Mouse (Mus musculus) NIH3T3 (cell line): ENCODE data around the gene Cyp4f17.
"Not testable (repeated sequence)": the region's sequence is repeated elsewhere in the genome, so short reads cannot be mapped to it uniquely, and the experiment has no call there.

Source experiments
- DNase-seq: peaks from one replicate; pipeline ENCODE4 v3.0.0-alpha.2; 2012; ENCODE audit warnings: low read depth

The Cyp4f17 gene

DNA sequence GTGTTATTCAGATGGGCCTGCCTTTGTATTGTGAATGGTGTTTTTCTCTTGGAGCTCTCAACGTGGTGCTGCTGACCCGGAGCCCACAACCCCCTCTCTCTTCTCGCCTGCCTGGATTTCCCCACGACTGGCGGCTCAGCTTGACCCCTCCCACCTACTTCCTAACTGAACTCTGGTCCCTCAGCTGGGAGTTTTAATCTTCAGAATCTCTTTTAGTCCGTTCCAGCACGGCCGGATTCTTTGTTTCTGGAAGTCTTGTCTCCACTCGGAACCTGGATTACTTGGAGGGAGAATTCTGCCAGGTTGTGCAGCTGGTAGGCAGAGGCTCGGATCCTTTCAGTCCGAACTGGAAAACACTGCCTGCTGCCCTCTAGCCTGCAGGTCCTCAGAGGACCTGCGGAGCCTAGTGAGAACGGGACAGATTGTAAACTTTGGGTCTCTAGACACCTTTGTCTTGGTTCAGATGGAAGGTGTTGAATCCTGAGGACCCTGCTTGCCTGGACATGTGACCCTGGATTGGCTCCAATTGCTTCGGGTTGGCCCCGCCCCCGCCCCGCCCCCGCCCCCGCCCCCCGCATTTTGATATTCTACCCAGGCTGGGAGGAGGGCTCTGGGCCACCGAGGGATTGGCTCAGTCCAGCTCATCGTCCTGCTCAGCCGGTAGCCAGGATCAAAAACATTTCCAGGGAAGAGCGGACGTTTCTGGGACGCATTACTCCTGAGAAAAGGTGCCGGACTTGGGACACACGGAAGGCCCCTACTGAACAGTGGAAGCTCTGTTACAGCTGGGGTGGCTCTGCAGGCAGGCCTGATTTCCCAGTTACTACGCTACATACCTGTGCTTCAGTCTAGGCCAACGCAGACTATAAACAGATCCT lies at the start of gene Cyp4f17:
Gene Cyp4f17, plus strand, starts transcription at position 200 of the 878 bp plus-strand sequence.
- DNase-seq: peak; percentile 79

DNA sequence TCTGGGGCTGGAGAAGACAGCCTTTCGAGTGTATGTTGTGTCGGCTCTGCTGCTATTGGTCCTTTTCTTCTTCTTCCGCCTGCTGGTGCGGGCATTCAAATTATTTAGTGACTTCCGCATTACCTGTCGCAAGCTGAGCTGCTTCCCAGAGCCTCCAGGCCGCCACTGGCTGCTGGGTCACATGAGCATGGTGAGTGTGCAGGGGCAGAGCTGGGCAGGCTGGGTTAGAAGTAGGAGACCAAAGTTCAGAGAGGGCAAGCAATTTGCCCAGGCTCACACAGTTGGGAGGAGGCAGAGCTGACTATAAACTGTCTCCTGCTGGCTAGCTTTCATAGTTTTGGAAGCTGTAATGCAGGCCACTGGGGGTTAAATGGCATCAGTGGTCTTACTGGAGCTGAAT lies 37.4 kb upstream of the Cyp4f17 start:
- no peak for DNase-seq

DNA sequence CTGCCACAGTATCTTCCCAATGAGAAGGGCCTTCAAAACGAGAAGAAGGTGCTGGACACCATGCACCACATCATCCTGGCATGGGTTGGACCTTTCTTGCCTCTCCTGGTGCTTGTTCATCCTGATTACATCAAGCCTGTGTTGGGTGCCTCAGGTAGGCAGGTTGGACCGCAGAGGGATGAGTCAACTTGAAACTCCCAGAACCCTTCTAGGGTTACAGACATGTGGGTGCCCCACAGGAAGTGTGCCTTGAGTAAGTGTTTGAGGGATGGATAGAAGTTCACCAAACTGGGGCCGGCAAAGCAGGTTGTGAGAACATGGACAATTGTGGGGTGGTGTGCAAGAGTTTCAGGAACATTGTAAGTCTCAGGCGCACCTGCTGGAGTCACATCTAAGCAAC lies 35.1 kb upstream of the Cyp4f17 start:
- DNase-seq: no peak

DNA sequence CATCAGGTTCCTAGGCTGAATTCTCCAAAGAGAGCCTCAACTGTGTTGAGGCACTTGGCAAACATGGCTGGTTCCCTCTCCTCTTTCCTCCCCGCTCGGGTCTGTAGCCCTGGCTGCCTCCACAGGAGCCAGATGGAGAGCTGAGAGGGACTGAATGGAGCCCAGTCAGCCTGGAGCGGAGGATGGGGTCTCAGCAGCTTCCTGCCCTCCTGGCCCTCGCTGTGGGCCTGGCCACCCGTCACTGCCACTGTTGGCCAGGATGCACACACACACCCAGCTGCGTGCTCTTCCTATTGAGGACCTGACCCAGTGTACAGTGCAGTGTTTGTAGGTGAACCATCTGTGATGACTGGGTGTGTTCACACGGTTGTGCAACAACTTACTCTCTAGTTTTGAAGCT lies 33.7 kb upstream of the Cyp4f17 start:
- DNase-seq: no peak

DNA sequence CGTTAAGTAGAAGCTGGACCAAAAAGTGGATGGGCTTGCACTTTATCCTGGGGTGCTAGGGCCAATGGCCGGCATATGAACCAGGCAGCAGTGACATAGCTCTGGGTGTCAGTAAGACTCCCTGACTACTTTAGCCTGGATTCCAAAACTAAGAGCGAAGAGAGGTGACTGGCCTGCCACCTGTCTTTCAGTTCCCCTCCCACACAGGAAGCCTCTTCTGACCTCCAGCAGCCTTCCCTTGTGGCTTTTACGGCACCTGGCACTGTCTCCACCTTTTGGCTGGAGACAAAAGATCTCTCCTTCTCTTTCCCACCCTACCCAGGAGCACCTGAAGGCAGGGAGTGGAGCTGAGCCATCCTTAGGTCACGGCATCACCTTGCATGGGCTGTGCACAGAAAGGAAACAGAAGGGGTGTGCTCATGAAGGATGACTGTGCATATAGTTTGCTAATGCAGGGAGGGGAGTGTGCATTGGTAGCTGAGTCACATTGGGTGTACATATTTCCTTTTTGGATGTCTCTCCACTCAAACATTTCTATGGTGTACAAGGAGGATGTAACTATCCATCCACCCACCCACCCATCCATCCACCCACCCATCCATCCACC lies 30.8 kb upstream of the Cyp4f17 start:
- no peak for DNase-seq

DNA sequence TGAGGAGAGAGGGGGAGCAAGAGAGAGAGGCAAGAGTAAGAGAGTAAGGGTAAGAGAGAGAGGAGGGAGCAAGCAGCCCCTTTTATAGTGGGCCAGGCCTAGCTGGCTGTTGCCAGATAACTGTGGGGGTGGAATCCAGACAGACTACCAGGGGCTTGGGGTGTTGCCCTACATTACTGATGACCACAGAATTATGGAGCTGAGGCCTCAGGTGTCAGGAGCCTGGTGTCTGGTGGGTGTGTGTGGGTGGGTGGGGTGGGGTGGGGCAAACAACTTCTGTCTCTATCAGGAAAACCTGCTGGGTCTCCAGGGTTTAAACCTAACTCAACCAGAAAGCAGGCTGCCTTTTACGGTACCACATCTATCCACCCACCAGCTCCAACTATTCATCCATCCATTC lies 28.6 kb upstream of the Cyp4f17 start:
- no peak for DNase-seq

DNA sequence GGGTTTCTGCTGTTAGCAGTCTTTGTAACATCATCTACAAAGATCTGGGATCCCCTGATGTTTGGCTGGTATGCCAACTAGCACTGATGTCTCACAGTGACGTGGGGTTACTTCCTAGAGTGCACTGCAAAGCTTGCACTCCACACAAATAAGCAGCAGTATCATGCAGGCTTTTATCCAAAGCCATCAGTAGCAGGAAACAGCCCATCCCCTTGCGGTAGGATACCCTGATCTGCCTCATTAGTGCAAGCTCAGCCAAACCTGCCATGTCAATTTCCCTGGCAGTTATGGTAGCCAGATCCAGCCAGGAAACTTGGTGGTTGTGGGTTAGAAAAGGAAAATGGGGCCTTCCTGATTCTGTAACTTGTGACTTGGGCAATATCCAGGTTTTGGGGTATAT lies 27.1 kb upstream of the Cyp4f17 start:
- DNase-seq: no peak

DNA sequence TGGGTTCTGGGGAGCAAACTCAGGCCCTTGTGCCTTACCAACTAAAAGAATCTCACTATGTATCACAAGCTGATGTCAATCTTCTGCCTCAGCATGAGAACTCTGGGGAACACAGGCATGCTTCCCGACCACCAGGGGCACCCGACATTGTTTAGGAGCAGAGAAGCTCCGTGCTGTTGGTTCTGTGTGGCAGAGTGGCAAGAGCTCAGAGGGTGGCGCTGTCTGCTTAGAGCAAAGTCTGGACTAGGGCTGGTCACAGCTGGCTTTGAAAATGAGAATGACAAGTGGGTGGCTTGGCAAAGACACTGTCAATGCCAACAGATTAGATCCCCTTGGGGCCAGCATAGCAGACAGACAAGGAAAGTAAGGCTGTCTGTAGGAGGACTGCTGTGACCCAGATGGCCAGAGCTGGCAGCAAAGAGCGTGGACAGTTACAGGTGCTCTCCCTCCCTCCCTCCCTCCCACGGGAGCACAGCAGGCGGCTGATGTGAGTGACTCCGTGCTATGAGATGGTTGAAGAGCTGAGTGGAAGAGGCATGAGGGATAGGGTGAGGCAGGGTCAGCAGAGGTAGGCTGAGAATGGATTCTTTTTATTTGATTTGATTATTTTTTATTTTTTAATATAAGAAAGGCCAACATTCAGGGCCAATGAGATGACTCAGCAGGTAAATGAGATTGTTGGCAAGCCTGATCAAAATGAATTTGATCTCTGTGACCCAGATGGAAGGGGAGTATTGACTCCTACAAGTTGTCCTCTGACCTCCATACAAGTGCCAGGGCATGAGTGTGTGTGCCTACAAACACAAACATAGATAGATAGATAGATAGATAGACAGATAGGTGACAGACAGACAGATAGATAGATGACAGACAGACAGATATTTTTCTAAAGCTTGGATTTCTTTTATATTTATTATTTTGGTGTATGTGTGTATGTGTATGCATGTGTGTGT lies 26.0 kb upstream of the Cyp4f17 start:
- DNase-seq: peak; percentile 24

DNA sequence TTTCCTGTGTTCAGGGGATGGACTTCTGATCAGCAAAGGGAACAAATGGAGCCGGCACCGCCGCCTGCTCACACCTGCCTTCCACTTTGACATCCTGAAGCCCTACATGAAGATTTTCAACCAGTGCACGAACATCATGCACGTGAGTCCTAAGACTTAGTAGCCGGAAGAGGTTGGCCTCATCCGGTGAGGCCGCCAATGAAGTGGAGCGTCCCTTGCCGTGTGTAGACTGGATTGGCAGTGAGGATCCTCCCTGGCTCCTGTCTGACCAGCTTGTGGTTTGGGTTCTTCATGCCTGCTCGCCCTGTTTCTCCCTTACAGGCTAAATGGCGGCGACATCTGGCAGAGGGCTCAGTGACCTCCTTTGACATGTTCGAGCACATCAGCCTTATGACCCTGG lies 24.1 kb upstream of the Cyp4f17 start:
- no peak for DNase-seq

DNA sequence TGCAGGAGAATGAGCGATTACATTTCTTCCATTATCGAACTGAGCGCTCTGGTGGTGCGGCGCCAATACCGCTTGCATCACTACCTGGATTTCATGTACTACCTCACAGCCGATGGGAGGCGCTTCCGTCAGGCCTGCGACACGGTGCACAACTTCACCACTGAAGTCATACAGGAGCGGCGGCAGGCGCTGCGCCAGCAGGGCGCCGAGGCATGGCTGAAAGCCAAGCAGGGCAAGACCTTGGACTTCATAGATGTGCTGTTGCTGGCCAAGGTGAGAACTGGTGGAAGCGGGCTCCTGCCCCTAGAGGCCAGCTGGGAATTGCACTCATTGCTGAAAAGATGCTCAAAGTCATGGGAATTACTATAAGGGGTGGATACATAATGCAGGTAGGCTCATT lies 22.6 kb upstream of the Cyp4f17 start:
- peak; percentile 55 for DNase-seq

DNA sequence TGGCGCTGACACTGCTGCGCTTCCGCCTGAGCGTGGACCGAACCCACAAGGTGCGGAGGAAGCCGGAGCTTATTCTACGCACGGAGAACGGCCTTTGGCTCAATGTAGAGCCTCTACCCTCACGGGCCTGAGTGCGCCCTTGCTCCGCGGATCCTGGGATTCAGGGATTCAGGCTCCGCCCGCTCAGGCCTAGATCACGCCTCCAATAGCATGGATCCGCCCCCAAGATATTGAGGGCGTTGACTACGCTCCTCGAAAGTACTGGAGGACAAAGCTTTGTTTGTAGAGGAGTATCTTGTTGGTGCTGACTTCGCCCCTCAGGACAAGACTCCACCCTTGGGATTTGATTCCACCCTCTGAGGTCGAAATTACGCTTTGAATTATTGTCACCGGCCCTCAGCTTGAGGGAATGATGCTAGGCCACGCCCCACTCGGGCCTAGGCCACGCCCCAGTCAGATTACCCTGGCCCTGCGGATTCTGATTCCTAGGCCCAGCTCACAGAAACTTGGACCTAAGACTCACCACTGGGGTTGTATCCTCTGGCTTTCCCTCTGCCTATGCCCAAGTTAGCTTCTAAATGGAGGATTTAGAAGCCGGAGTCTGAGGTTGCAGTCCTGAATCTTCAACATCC lies 13.4 kb upstream of the Cyp4f17 start:
- DNase-seq: no peak

DNA sequence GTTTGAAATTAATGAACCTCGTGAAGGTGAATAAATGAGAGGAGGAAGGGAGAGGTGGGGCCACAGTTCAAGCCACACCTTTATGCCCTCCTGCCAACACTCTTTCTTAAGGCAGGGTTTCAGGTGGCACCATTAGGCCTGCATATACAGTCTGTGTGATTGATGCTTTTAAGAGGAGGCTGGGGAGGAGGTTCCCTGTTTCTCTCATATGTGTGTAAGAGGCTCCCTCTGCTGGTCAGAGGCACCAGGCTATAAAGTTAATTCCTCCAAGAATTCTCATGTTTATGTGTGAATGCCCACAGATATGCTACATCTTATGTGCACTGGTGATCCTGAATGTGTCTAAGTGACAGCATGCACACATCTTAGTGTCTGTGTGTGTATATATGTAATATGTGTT lies 11.2 kb upstream of the Cyp4f17 start:
- peak; percentile 90 for DNase-seq

DNA sequence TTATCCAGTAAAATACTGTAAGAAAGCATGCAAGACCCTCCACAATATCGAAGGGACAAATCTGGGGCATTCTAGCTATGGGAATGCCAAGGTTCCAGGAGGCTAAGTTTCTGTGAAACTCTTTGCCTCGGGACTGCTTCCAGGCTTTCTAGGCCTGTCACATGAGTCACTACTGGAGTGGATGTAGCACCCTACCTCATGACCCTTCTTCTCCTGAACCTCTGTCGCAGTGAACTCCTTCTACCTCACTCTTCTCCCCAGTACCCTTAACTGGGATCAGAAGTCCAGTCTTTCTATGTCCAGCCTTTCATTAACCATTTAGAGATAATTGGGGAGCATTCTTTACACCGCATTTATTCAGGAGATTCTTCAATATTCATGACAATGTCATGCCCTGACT lies 5.3 kb upstream of the Cyp4f17 start:
- DNase-seq: not testable (repeated sequence)

DNA sequence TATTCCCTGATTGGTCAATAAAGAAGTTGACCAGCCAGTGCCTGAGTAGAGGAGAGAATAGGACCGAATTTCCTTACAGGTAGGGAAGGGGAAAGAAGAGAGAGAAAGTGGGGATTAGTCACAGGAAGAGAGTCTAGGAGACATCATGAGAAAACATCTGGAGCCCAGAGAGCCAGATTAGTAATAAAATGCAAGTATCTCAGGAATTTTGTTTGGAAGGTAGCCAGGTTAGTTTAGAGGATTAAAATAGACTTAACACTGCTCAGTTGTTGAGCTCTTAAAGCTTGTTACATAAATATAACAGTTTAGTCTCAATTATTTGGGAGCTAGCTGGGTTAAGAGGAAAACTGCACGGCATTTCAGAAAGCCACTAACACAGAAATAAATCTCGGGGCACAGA lies 4.8 kb upstream of the Cyp4f17 start:
- peak; percentile 60 for DNase-seq

DNA sequence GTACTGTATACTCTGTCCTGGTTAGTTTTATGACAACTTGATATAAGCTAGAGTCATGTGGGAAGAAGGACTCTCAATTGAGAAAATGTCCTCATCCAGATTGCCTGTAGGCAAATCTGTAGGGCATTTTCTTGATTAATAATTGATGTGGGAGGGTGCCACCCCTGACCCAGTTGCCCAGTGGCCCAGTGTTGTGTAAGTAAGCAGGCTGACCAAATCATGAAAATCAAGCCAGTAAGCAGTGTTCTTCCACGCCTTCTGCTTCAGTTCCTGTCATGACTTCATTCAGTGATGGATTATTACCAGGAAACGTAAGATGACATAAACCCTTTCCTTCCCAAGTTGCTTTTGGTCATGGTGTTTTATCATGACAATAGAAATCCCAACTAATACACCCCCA lies 2.7 kb upstream of the Cyp4f17 start:
- DNase-seq: peak; percentile 10

DNA sequence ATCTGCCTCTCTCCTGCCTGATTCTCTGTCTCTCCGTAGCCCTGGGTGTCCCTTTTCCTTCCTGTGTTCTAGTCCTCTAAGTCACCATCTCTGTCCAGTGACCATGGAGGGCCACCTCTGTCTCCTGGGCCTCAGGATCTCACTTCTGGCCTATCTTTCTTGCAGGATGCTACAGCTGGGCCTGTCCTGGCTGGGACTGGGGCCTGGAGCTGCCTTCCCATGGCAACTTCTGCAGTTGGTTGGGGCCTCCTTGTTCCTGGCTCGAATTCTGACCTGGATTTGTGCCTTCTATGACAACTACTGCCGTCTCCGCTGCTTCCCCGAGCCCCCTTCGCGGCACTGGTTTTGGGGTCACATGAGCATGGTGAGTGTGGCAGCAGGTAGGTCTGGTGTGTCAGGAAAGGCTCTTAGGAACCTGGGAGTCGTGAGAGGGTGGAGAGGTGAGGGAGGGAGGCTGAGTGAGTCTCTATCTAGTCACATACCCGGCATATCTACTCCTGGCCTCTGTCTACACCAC lies 937 bp downstream of the Cyp4f17 start:
- no peak for DNase-seq

DNA sequence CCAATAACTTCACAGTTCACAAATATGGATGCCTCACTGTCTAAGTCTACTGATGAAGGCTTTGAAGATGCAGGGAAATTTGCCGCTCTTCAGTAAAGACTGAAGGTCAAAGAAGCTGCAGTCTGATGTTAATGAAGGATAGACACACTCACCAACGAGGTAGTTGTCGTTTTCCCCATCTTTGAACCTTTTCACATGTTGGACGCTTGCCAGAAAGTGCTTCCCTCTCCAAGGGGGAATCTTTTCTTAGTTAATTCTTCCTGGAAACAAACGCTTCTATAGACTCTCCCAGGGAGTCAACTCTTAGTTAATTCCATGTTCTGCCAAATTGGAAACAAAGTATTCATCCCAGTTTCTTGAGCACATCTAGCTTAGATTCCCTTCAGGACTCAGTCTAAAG lies 10.3 kb downstream of the Cyp4f17 start:
- DNase-seq: no peak

DNA sequence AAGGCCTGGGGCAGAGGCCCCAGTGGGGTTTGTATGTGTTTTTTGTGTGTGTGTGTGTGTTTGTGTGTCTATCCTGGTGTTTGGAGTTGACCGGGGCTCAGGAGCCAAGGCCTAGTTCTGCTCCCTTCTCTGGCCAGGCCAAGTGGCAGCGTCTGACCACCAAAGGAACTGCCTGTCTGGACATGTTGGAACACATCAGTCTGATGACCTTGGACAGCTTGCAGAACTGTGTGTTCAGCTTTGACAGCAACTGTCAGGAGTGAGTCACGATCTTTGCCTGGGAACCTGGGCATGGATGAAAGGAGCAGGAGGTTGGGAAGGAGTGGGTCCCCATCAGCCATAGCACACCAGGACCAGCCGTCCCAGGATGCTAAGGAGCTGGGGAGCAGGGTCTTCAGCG lies 16.1 kb downstream of the Cyp4f17 start:
- DNase-seq: no peak

DNA sequence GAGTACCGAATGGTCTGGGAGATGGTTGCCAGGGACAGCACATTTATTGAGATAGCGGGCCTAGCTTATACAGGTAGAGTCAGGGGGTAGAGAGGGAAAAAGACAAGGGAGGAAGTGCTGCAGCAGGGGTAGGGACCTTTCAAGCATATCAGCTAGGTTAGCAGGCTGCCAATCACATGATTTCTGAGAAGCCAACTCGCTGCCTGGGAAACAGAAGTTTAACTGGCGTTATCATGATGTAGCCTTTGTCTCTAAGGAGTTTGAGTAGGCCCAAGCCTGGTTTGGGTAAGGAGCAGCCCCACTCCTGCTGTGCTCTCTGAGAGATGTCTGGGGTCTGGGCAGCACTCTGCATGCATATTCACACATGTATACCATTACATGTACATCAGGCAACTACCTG lies 16.5 kb downstream of the Cyp4f17 start:
- DNase-seq: no peak

DNA sequence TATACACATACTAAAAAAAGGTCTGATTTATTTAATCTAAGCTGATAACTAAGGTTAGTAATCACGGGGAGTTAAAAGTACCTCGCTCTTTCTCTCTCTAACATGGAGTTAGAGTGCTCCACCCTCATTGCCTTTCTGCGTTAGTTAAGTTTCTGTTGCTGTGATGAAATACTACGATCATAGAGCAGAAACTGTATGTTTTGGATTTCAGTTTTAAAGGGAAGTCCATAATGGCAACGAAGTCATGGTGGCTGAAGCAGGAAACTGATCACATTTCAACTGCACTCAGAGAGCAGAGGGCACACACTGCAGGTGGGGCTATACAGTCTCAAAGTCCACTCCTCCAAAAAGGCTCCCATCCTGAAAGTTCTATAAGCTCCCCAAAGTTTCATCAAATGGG lies 17.0 kb downstream of the Cyp4f17 start:
- DNase-seq: no peak

DNA sequence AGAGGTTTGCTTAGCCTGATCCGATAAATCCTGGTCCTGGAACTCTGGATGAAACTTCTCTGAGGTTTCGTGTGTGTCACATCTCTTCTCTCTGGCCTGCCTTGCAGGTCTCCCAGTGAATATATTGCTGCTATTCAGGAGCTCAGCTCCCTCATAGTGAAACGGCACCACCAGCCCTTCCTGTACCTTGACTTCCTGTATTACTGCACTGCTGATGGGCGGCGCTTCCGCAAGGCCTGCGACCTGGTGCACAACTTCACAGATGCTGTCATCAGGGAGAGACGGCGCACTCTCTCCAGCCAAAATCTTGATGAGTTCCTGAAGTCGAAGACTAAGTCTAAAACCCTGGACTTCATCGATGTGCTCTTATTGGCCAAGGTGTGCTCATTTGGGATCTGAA lies 18.0 kb downstream of the Cyp4f17 start:
- DNase-seq: no peak

DNA sequence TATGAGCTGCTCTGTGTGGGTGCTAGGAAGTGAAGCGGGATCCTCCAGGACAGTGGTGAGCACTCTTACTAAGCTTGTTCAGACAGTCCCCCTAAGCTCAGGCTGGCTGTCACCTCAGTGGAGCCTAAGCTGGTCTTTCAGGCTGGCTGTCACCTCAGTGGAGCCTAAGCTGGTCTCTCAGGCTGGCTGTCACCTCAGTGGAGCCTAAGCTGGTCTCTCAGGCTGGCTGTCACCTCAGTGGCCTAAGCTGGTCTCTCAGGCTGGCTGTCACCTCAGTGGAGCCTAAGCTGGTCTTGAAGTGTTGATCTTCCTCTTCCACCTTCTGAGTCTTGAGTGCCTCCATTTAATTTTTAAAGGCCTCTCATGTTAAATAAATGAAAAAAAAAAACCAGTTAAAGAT lies 20.5 kb downstream of the Cyp4f17 start:
- not testable (repeated sequence) for DNase-seq
